Mouse (Mus musculus) neural tube, embryonic 15.5 days (tissue): ENCODE data around the gene Rab5b. TPM values are rescaled to one million over a fixed set of nuclear protein-coding genes. Genes with fewer than 3 reads are reported as not detected.
"Not testable (repeated sequence)": the region's sequence is repeated elsewhere in the genome, so short reads cannot be mapped to it uniquely, and the experiment has no call there.

Experiments used
- ATAC-seq: fragments of 200-750 bp; cut with Nextera tagmentation; 2 replicates; pipeline ENCODE4 v1.8.0; 2017; ENCODE audit warnings: mild to moderate bottlenecking, moderate TSS enrichment, moderate library complexity; ENCODE audit not compliant: low FRiP score
- H3K27ac ChIP-seq: fragments of 300-500 bp; sonication (generic); replicated peaks from 2 replicates; pipeline ENCODE4 v1.5.1; 2015; ENCODE audit warnings: mild to moderate bottlenecking, inconsistent platforms
- H3K27me3 ChIP-seq: fragments of 300-500 bp; sonication (generic); replicated peaks from 2 replicates; pipeline ENCODE4 v1.6.1; 2015; ENCODE audit warnings: inconsistent platforms
- H3K36me3 ChIP-seq: fragments of 300-500 bp; sonication (generic); 2 replicates; pipeline ENCODE4 v1.6.1; 2015; ENCODE audit warnings: inconsistent platforms
- H3K4me1 ChIP-seq: fragments of 300-500 bp; sonication (generic); 2 replicates; pipeline ENCODE4 v1.6.1; 2015; ENCODE audit warnings: inconsistent platforms
- H3K4me2 ChIP-seq: fragments of 300-500 bp; sonication (generic); 2 replicates; pipeline ENCODE4 v1.6.1; 2015; ENCODE audit warnings: inconsistent platforms, mild to moderate bottlenecking, moderate library complexity
- H3K4me3 ChIP-seq: fragments of 300-500 bp; sonication (generic); replicated peaks from 2 replicates; pipeline ENCODE4 v1.5.1; 2015; ENCODE audit warnings: mild to moderate bottlenecking, inconsistent platforms
- H3K9ac ChIP-seq: fragments of 300-500 bp; sonication (generic); replicated peaks from 2 replicates; pipeline ENCODE4 v1.6.1; 2015; ENCODE audit warnings: mild to moderate bottlenecking, inconsistent platforms
- H3K9me3 ChIP-seq: fragments of 300-500 bp; sonication (generic); replicated peaks from 2 replicates; pipeline ENCODE4 v1.6.1; 2016; ENCODE audit warnings: inconsistent platforms
- WGBS: fragments of 180-500 bp; shearing (Covaris S2); methylation state at CpG from one replicate; pipeline ENCODE4 v1.1.7; 2015; ENCODE audit warnings: mixed read lengths; 5-methylcytosine and 5-hydroxymethylcytosine counted together
- polyA plus RNA-seq: library from polyadenylated mRNA; unstranded; fragments of >200 nt; fragmentation: Nextera tagmentation; extraction: Ambion mirVana; gene quantifications from 2 replicates; pipeline ENCODE4 v1.2.1, GENCODE M21; 2015

The Rab5b gene
- polyA plus RNA-seq, 1 experiment from 2014 or later = 108 TPM

DNA sequence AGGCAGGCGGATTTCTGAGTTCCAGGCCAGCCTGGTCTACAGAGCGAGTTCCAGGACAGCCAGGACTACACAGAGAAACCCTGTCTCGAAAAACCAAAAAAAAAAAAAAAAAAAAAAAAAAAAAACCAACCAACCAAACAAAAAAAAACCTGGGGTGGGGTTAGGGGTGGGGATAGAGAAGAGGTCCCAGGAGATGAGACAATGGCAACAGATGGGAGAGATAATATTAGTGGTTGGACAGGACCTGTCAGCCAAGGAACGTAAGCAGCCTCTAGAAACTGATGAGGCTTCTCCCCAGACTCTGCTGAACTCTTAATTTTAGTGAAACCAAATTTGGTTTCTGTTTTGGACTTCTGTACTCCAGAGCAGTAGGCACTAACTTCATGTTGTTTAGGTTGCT is 29.4 kb upstream of the Rab5b start:
- not testable (repeated sequence) for ATAC-seq, H3K4me2 ChIP-seq, H3K27me3 ChIP-seq, H3K36me3 ChIP-seq, H3K27ac ChIP-seq, H3K4me3 ChIP-seq, H3K9me3 ChIP-seq, H3K4me1 ChIP-seq, H3K9ac ChIP-seq
- 83% methylated on average over 4 of the region's 4 CpGs for WGBS

DNA sequence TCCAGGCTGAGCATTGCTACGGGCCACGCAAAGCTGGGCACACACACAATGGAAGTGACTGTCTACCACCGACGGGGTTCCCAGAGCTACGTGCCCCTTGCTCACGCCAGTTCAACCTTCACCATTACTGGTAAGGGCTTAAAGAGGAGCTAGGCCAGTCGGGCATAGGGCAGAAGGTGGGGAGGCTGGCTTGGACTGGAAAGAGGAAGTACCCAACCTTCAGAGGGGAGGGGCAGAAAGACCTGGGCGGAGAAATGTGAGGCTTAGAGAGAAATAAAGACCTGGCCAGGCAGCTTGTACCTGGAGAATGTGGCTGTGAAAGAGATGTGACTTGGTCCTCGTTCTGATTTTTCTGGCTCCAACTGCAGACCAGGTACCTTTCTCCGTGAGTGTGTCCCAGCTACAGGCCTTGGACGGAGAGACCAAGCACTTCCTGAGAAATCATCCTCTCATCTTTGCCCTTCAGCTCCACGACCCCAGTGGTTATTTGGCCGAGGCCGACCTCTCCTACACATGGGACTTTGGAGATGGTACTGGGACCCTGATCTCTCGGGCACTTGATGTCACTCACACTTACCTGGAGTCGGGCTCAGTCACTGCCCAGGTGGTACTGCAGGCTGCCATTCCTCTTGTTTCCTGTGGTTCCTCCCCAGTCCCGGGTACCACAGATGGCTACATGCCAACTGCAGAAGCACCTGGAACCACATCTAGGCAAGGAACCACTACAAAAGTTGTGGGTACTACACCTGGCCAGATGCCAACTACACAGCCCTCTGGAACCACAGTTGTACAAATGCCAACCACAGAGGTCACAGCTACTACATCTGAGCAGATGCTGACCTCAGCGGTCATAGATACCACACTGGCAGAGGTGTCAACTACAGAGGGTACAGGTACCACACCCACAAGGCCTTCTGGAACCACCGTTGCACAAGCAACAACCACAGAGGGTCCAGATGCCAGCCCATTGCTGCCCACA is 19.8 kb upstream of the Rab5b start:
- 90% methylated on average over 19 of the region's 19 CpGs for WGBS
- Histone ChIP-seq H3K27me3 (no peaks in the 10 kb centered on the region), H3K9me3 (no peaks in the 10 kb centered on the region), H3K36me3 (no peaks in the 10 kb centered on the region), H3K27ac (no peak overlapping the region), H3K4me1 (no peaks in the 10 kb centered on the region), H3K4me2 (no peak overlapping the region), H3K4me3 (no peak overlapping the region), H3K9ac (no peak overlapping the region)
- no peak for ATAC-seq

DNA sequence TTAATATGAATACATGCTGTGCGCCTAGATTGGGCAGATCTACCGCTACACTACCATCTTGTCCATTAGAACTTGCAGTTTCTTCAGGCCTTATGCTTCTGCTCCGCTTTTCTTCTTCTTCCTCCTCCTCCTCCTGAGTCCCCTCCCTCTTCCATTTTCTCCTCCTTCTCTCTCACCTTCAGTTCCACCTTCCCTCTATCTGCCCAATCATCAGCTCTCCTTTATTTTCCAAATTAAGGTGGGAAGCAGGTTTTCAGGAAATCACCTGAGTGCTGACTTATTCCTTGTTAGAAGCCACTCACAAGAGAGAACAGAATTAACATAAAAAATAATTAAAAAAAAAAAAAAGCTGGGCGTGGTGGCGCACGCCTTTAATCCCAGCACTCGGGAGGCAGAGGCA is 15.3 kb upstream of the Rab5b start:
- not testable (repeated sequence) for H3K4me1 ChIP-seq, H3K9ac ChIP-seq, H3K4me2 ChIP-seq, H3K4me3 ChIP-seq, H3K9me3 ChIP-seq, H3K36me3 ChIP-seq, H3K27ac ChIP-seq, H3K27me3 ChIP-seq, ATAC-seq
- WGBS = 96% methylated on average over 7 of the region's 7 CpGs

DNA sequence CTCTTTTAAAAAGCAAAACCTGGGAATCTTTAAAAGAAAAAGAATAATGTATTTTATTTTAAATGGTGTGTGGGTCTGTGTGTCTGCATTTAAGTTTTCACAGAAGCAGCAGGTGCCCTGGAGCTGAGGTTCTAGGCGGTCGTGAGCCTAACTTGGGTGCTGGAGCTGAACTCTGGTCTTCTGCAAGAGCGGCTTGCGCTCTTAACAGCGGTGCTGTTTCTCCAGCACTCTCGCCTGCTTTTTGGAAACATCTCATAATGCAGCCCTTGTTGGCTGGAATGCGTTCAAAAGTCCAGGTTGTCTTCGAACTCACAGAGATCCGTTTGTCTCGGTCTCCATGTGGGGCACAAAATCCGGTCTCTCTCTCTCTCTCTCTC is 9.2 kb upstream of the Rab5b start:
- Histone ChIP-seq H3K4me1 (peaks cover 20% of the 10 kb centered on the region), H3K4me3 (peak overlapping the region; percentile 75), H3K27me3 (no peaks in the 10 kb centered on the region), H3K9ac (no peak overlapping the region; the same call in 1 of the 2 replicates), H3K36me3 (no peaks in the 10 kb centered on the region), H3K27ac (no peak overlapping the region), H3K4me2 (peak overlapping the region; percentile 96), H3K9me3 (no peaks in the 10 kb centered on the region)
- ATAC-seq = peak; percentile 29; the same call in 1 of the 2 replicates
- WGBS = 9% methylated on average over 11 of the region's 11 CpGs

DNA sequence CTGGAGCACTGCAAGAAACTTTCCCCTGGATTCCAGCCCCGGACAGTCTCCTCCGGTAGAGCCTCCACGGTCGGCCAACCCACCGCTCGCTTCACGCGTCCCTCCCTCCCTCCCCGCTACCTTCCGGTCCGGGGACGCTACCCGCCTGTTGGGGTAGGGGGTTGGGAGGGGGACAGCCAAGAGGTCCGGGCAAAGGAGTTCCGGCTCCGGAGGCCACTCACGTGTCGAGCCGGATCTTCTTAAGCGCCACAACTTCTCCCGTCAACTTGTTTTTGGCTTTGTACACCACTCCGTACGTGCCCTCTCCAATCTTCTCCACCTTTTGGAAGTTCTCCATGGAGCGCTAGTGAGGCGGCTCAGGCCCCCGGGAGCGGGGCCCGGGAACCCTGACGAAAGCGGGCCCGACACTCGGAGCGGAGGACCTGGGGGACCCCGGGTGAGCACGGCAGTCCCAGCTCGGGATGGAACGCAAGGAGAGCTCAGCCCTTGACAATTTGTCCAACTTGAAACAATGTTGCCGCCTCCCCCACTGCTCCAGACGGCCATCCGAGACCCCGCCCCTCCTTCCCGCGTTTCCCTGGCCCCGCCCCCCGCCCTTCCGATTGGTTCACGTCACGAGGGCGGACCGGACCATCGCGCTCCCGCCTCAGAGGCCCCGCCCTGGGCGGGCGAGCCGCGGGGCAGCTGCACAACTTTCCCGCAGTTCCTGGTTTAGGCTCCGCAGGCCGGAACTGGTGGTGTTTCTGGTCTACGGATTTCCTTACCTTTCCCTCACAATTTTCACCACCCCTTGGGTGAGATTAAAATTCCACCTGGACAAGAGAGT is 8.6 kb upstream of the Rab5b start, which contains the start of gene Cdk2:
Gene Cdk2, minus strand, starts transcription at position 541 of the 826 bp plus-strand sequence.
- Histone ChIP-seq H3K4me3 (peak within 1 kb of the TSS; percentile 75), H3K9me3 (no peaks in the 10 kb centered on the region), H3K27me3 (no peaks in the 10 kb centered on the region), H3K9ac (peak within 1 kb of the TSS; percentile 57), H3K36me3 (no peaks in the 10 kb centered on the region), H3K4me2 (peak within 1 kb of the TSS; percentile 96), H3K4me1 (peaks cover 20% of the 10 kb centered on the region), H3K27ac (peak within 1 kb of the TSS; percentile 83)
- peak; percentile 94 for ATAC-seq
- under 1% methylated on average over 62 of the region's 62 CpGs for WGBS

DNA sequence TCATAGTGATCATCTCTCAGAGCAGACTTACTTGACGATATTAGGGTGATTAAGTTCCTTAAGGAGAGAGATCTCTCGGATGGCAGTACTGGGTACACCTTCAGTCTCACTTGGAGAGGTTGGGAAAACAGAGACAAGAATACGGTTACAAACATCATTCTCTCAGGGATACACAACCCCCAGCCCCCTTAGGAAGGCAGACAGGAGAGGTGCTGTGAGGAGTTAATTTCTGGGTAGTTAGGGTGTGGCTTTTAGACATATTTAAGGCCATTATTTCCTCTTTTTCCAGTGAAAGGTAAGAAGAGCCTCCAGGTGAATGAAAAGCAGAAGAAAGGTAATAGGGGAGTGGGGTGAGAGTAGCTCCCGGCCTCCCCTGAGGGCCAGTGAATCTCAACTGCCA is 7.8 kb upstream of the Rab5b start, which contains the start of gene Pmel:
Gene Pmel, plus strand, starts transcription at position 301 of the 400 bp plus-strand sequence.
- H3K9ac ChIP-seq = peak within 1 kb of the TSS; percentile 57
- peak within 1 kb of the TSS; percentile 96 for H3K4me2 ChIP-seq
- ATAC-seq = no peak
- H3K9me3 ChIP-seq = no peaks in the 10 kb centered on the region
- H3K27me3 ChIP-seq = no peaks in the 10 kb centered on the region
- H3K4me3 ChIP-seq = peak within 1 kb of the TSS; percentile 75
- H3K27ac ChIP-seq = peak within 1 kb of the TSS; percentile 83
- WGBS = 22% methylated on average over 4 of the region's 4 CpGs
- peaks cover 20% of the 10 kb centered on the region for H3K4me1 ChIP-seq
- no peaks in the 10 kb centered on the region for H3K36me3 ChIP-seq

DNA sequence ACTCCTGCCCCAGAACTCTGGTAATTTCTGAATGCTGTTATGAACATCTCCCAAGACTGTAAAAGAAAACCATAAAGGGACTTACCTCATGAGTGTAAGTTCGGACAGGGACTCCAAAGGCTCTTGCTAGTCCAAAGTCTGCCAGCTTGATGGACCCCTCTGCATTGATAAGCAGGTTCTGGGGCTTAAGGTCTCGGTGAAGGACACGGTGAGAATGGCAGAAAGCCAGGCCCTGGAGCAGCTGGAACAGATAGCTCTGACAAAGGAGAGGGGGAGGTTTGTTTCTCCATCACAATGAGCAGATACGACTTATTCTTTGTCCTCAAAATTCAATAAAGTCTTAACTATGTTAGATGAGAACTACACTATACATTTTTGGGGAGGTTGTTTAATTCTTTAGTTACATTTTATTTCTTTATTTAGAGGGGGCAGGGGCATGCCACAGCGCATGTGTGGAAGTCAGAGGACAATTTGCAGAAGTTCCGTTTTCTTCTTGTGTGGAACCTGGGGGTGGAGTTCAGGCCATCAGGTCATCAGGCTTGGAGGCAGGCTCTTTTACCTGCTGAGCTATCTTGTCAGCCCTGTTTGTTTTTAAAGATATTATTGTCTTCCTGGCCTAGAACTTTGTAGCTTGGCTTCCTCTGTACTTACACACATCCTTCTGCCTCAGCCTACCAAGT is 6.4 kb upstream of the Rab5b start:
- ATAC-seq = no peak
- H3K9me3 ChIP-seq = no peaks in the 10 kb centered on the region
- 78% methylated on average over 6 of the region's 6 CpGs for WGBS
- no peaks in the 10 kb centered on the region for H3K36me3 ChIP-seq
- no peak overlapping the region for H3K4me2 ChIP-seq
- no peak overlapping the region for H3K4me3 ChIP-seq
- H3K27ac ChIP-seq = no peak overlapping the region
- H3K4me1 ChIP-seq = peaks cover 20% of the 10 kb centered on the region
- H3K27me3 ChIP-seq = no peaks in the 10 kb centered on the region
- no peak overlapping the region for H3K9ac ChIP-seq

DNA sequence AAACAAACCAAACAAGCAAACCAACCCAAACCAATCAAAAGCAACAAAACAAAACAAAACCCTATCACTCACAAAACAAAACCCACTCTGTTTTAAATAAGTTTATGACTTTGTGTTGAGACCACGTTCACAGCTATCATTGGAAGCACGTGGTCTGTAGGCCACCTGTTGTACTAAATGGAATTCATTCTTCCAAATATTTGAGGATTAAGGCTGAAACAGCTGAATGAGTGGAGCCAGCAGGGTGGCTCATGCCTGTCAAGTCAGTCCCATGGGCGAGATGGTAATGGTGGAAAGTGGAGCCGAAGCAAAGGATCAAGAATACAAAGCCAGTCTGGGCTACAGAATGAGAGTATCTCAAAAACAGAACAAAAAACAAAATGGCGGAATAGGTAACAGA is 4.6 kb upstream of the Rab5b start:
- Histone ChIP-seq H3K4me3 (no peak overlapping the region), H3K4me2 (no peak overlapping the region), H3K27me3 (no peaks in the 10 kb centered on the region), H3K27ac (no peak overlapping the region), H3K36me3 (no peaks in the 10 kb centered on the region), H3K9me3 (no peaks in the 10 kb centered on the region), H3K9ac (no peak overlapping the region), H3K4me1 (peaks cover 22% of the 10 kb centered on the region)
- ATAC-seq = no peak
- 95% methylated on average over 5 of the region's 5 CpGs for WGBS

DNA sequence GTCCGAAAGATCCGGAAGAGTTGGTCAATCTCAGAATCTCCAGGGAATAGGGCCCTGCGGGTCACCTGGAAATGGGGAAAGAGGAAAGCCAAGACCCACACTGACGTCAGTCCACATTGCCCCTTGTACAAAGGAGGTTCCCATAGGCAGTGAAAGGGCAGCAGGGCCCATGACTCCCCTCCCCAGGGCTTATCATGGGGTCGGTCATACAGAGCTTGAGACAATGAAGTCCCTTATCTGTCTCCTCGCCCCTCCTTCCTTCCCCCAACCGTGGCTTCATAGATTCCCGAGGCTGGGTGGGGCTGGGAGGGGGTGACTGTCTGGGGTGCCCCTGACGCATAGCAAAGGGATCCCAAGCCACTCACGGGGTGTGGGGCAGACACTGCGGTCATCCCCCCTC is 3.5 kb upstream of the Rab5b start:
- H3K4me2 ChIP-seq = no peak overlapping the region
- no peak overlapping the region for H3K27ac ChIP-seq
- H3K4me1 ChIP-seq = peaks cover 23% of the 10 kb centered on the region
- WGBS = 85% methylated on average over 11 of the region's 11 CpGs
- ATAC-seq = no peak
- H3K36me3 ChIP-seq = no peaks in the 10 kb centered on the region
- no peaks in the 10 kb centered on the region for H3K9me3 ChIP-seq
- H3K4me3 ChIP-seq = no peak overlapping the region
- H3K9ac ChIP-seq = no peak overlapping the region
- H3K27me3 ChIP-seq = no peaks in the 10 kb centered on the region

DNA sequence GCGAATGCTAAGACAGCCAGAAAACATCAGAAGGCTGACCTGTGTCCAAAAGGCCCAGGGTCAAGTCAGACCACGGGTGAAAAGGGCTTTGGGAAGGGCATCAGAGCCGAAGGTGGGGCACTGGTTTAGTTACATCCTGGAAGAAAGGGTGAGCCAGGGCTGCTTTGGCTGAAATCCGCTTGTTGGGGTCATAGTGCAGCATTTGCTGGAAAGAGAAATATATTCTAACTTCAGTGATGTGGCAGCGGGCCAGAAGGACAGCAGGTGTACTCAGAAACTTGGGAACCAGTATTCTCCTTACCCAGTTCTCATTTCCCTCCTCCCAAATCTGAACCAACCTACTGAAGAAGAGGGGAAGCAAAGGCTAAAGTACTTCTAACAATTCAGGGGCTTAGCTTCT is 2.9 kb upstream of the Rab5b start:
- Histone ChIP-seq H3K4me2 (no peak overlapping the region), H3K27me3 (no peaks in the 10 kb centered on the region), H3K27ac (no peak overlapping the region), H3K4me1 (peaks cover 22% of the 10 kb centered on the region), H3K9me3 (no peaks in the 10 kb centered on the region), H3K9ac (no peak overlapping the region), H3K36me3 (no peaks in the 10 kb centered on the region), H3K4me3 (no peak overlapping the region)
- 94% methylated on average over 5 of the region's 5 CpGs for WGBS
- ATAC-seq = no peak

DNA sequence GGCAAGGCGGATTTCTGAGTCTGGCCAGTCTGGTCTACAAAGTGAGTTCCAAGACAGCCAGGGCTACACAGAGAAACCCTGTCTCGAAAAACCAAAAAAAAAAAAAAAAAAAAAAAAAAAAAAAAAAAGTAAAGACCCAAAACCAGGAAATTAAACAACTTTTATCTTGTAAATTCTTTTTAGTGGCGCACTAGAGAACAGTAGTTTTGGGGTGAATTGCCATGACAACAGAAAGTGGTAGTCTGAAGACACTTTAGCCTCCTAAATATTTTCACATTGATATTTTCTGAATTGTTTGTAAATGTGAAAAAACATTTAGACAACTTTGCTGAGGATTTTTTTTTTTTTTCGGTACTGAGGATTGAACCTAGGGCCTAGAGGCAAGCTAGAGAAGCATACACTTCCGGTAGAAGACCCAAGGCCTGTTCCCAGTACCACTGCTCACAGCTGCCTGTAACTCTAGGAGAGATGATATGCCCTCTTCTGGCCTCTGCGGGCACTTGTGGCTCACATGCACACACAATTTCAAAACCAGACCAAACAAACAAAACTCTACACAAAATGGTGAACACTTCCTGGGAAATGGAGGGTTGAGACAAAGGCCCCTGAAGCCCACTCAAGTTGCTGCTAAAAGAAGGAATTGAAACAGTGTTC is 1.1 kb upstream of the Rab5b start:
- Histone ChIP-seq H3K4me2 (peak overlapping the region; percentile 75), H3K27me3 (no peaks in the 10 kb centered on the region), H3K9me3 (no peaks in the 10 kb centered on the region), H3K9ac (no peak overlapping the region), H3K36me3 (no peaks in the 10 kb centered on the region), H3K4me1 (peaks cover 22% of the 10 kb centered on the region), H3K4me3 (peak overlapping the region; percentile 75; the same call in 1 of the 2 replicates), H3K27ac (peak overlapping the region; percentile 86)
- 91% methylated on average over 6 of the region's 6 CpGs for WGBS
- ATAC-seq = no peak
